Mouse (Mus musculus) mouse trophoblast stem cell (cell line): ENCODE results near the gene A730049H05Rik.

ENCODE experiments used
- in situ Hi-C, 2 experiments: fragments of 300-500 bp; cut with MseI, MboI; formaldehyde crosslinking; loops; 2 replicates in 1 of 2; 3 replicates in 1 of 2; pipeline ENCODE4 v1.15.1; 2025

A730049H05Rik gene

GRCm38 (mm10) chr6:92827360-92827759, 11.1 kb downstream of the A730049H05Rik start:
- in situ Hi-C loops = no loop called here

GRCm38 (mm10) chr6:92829148-92829547, 12.9 kb downstream of the A730049H05Rik start:
- in situ Hi-C loops = no loop called here

- in situ Hi-C loops = no loop called here
Observed at GRCm38 (mm10) chr6:92831106-92831505, 14.8 kb downstream of the A730049H05Rik start.

- in situ Hi-C loops = no loop called here
Observed at GRCm38 (mm10) chr6:92842000-92842399, 25.7 kb downstream of the A730049H05Rik start.

GRCm38 (mm10) chr6:92843474-92843873, 27.2 kb downstream of the A730049H05Rik start:
- in situ Hi-C loops = no loop called here

GRCm38 (mm10) chr6:92845898-92846297, 29.6 kb downstream of the A730049H05Rik start:
- in situ Hi-C loops = no loop called here

- in situ Hi-C loops = no loop called here
Observed at GRCm38 (mm10) chr6:92846614-92847013, 30.3 kb downstream of the A730049H05Rik start.

GRCm38 (mm10) chr6:92849208-92849607, 32.9 kb downstream of the A730049H05Rik start:
- in situ Hi-C loops = no loop called here

- in situ Hi-C loops = no loop called here
Observed at GRCm38 (mm10) chr6:92850250-92850649, 34.0 kb downstream of the A730049H05Rik start.

- in situ Hi-C loops = no loop called here
Observed at GRCm38 (mm10) chr6:92854873-92855272, 38.6 kb downstream of the A730049H05Rik start.

- in situ Hi-C loops = no loop called here
Observed at GRCm38 (mm10) chr6:92857761-92858160, 41.5 kb downstream of the A730049H05Rik start.

GRCm38 (mm10) chr6:92858721-92859510, 42.6 kb downstream of the A730049H05Rik start:
- in situ Hi-C loops = no loop called here

GRCm38 (mm10) chr6:92860285-92860912, 44.1 kb downstream of the A730049H05Rik start:
- in situ Hi-C loops = no loop called here

GRCm38 (mm10) chr6:92862599-92862998, 46.3 kb downstream of the A730049H05Rik start:
- in situ Hi-C loops = no loop called here

- in situ Hi-C loops = no loop called here
Observed at GRCm38 (mm10) chr6:92869089-92869581, 52.9 kb downstream of the A730049H05Rik start, which contains the start of gene Gm15737. TSS of gene Gm15737 (plus strand) at chr6:92869357.

- in situ Hi-C loops = no loop called here
Observed at GRCm38 (mm10) chr6:92869582-92870219, 53.4 kb downstream of the A730049H05Rik start.

- in situ Hi-C loops = no loop called here
Observed at GRCm38 (mm10) chr6:92871813-92872212, 55.5 kb downstream of the A730049H05Rik start.

- in situ Hi-C loops = no loop called here
Observed at GRCm38 (mm10) chr6:92872766-92873165, 56.5 kb downstream of the A730049H05Rik start.

- in situ Hi-C loops = no loop called here
Observed at GRCm38 (mm10) chr6:92874854-92875253, 58.6 kb downstream of the A730049H05Rik start.

- in situ Hi-C loops = no loop called here
Observed at GRCm38 (mm10) chr6:92875340-92875739, 59.1 kb downstream of the A730049H05Rik start.

- in situ Hi-C loops = no loop called here
Observed at GRCm38 (mm10) chr6:92876121-92876520, 59.8 kb downstream of the A730049H05Rik start.

GRCm38 (mm10) chr6:92877236-92877635, 61.0 kb downstream of the A730049H05Rik start:
- in situ Hi-C loops = no loop called here
